Mouse (Mus musculus) cerebellum, adult 2 months (tissue): ENCODE results near the gene Rab3b.

ENCODE experiments used
- CTCF ChIP-seq: fragments of 200-500 bp; IDR thresholded peaks from 2 replicates; pipeline ENCODE4 v1.5.1; 2011; ENCODE audit warnings: low read depth, mild to moderate bottlenecking, control low read depth, low read length, moderate library complexity, borderline replicate concordance; ENCODE audit not compliant: insufficient read depth
- POLR2A ChIP-seq: fragments of 200-500 bp; IDR thresholded peaks from 2 replicates; pipeline ENCODE4 v1.6.1; 2011; ENCODE audit warnings: low read length, control low read depth, borderline replicate concordance; ENCODE audit not compliant: insufficient read depth

GRCm38 (mm10) chr4:108933163-108933562 is 54.3 kb downstream of the Rab3b start:
- TF ChIP-seq POLR2A (no peak), CTCF (no peak)
